Mouse (Mus musculus) spleen, adult 2 months (tissue): ENCODE measurements at regions not wholly inside any gene's neighbourhood (a gene's known extent, or its start where the extent isn't known, plus 50 kb on each side); places are given as distances from the start of the nearest gene placed in this dataset.

ENCODE experiments used
- DNase-seq, 2 experiments: peaks; one replicate each; pipeline versions ENCODE4 v3.0.0 to v3.0.0-alpha.2; 2012 to 2021; ENCODE audit warnings: low spot score in 2 of 2, low read depth in 1 of 2
- H3K27ac ChIP-seq: fragments of 200-500 bp; 2 replicates; pipeline ENCODE4 v1.5.1; 2012; ENCODE audit warnings: low read length, inconsistent platforms; ENCODE audit not compliant: insufficient read depth
- H3K27me3 ChIP-seq: fragments of 200-500 bp; 2 replicates; pipeline ENCODE4 v1.6.1; 2012; ENCODE audit warnings: mild to moderate bottlenecking, moderate library complexity, low read length, inconsistent platforms; ENCODE audit not compliant: control insufficient read depth, insufficient read depth
- H3K36me3 ChIP-seq: fragments of 200-500 bp; 2 replicates; pipeline ENCODE4 v1.6.1; 2012; ENCODE audit warnings: mild to moderate bottlenecking, low read length, inconsistent platforms; ENCODE audit not compliant: control insufficient read depth, insufficient read depth
- H3K4me1 ChIP-seq: fragments of 200-500 bp; 2 replicates; pipeline ENCODE4 v1.6.1; 2011; ENCODE audit warnings: inconsistent platforms; ENCODE audit not compliant: control insufficient read depth, insufficient read depth, insufficient read length
- H3K4me3 ChIP-seq: fragments of 200-500 bp; 2 replicates; pipeline ENCODE4 v1.5.1; 2011; ENCODE audit warnings: mild to moderate bottlenecking, inconsistent platforms; ENCODE audit not compliant: insufficient read depth, insufficient read length; ENCODE audit errors: extremely low read depth
- CTCF ChIP-seq: fragments of 200-500 bp; IDR thresholded peaks from 2 replicates; pipeline ENCODE4 v1.5.1; 2011; ENCODE audit warnings: mild to moderate bottlenecking, inconsistent platforms; ENCODE audit not compliant: insufficient read depth, insufficient read length, insufficient replicate concordance; ENCODE audit errors: extremely low read depth
- POLR2A ChIP-seq: fragments of 200-500 bp; IDR thresholded peaks from 2 replicates; pipeline ENCODE4 v1.6.1; 2011; ENCODE audit warnings: low read depth, low read length, inconsistent platforms
- WGBS: fragments of 180-500 bp; shearing (Covaris S2); methylation state at CpG from one replicate; pipeline ENCODE4 v1.1.7; 2018; 5-methylcytosine and 5-hydroxymethylcytosine counted together

DNA sequence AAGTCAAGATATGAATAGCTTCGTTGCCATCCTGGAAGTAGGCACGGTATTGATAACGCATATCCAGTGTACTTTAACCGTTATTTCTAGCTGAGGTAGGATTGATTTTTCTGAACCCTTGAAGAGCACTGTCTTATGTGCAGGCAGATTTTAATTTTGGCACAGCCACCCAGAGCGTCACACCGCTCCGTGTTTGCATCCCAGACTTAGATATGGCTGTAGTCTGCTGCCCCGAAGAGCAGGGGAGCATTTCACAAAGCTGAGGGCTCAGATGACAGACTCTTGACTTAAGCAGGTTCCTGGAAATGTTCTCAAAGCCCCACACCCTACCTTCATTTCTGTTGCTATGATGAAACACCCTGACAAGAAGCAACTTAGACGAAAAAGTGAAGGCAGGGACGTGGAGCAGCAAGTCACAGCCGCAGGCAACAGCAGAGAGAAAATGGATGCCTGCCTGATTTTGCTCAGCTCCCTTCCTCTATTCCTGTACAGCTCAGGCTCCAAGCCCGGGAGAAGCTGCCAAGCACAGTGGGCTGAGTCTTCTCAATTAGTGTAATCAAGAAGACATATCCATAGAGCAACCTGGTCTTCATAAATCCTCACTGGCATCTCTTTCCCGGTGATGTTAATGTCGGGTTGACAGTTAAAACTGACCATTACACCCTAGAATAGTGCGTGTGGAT is 164.9 kb upstream of the Cdh4 start:
- DNase-seq = no peak
- Histone ChIP-seq H3K27me3 (no peaks in the 10 kb centered on the region), H3K4me1 (no peaks in the 10 kb centered on the region; the same call in 1 of the 2 replicates), H3K36me3 (no peaks in the 10 kb centered on the region), H3K4me3 (no peak overlapping the region), H3K27ac (no peak overlapping the region)
- WGBS = 86% methylated on average over 15 of the region's 15 CpGs
- TF ChIP-seq CTCF (no peak), POLR2A (no peak)

DNA sequence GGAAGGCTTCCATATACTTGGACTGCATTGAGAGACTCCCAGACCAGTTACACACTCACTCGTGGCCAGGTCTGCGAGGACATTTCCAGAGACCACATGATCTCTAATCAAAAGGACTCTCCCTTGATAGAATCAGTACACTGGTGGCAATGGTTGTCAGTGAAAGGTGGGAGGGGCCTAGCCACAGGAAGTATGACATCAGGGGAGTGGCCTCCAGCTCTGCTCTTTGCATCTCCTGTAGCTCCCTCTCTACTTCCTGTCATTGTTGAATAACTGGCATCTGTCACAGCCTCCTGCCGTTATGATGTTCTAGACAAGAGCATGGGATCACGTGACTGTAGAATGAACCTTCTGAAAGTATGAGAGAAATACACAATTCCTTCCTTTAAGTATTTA is 164.3 kb upstream of the Cdh4 start:
- 52% methylated on average over 4 of the region's 4 CpGs for WGBS
- no peak overlapping the region for H3K27ac ChIP-seq
- TF ChIP-seq CTCF = no peak
- no peak for TF ChIP-seq POLR2A

DNA sequence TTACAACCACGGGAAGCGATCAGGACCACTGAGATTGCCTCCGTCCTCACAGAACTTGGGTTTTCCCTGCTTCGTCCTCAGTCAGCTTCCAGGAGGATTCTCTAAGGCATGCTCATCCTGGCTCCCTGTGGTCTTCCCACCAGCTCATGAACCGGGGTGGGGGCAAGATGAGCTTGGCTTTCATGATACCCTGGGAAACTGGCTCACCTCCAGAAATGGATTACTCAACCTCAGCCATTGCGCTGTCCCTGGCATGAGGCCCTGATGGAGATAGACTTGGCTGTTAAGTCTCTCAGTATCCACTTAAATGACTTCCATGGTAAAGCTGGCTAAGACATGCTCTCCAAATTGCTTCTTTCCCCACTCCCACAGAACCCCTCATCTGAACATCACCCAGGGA is 160.0 kb upstream of the Cdh4 start:
- TF ChIP-seq POLR2A = no peak
- H3K27ac ChIP-seq = no peak overlapping the region
- H3K36me3 ChIP-seq = no peaks in the 10 kb centered on the region
- DNase-seq = no peak
- 91% methylated on average over 6 of the region's 6 CpGs for WGBS
- H3K4me3 ChIP-seq = no peak overlapping the region
- H3K4me1 ChIP-seq = no peaks in the 10 kb centered on the region; the same call in 1 of the 2 replicates
- no peaks in the 10 kb centered on the region for H3K27me3 ChIP-seq

More for the DNA sequence above, 164.3 kb upstream of the Cdh4 start:
- H3K4me1 ChIP-seq = no peaks in the 10 kb centered on the region; the same call in 1 of the 2 replicates
- H3K27me3 ChIP-seq = no peaks in the 10 kb centered on the region
- no peak overlapping the region for H3K4me3 ChIP-seq
- no peaks in the 10 kb centered on the region for H3K36me3 ChIP-seq
- DNase-seq = no peak

DNA sequence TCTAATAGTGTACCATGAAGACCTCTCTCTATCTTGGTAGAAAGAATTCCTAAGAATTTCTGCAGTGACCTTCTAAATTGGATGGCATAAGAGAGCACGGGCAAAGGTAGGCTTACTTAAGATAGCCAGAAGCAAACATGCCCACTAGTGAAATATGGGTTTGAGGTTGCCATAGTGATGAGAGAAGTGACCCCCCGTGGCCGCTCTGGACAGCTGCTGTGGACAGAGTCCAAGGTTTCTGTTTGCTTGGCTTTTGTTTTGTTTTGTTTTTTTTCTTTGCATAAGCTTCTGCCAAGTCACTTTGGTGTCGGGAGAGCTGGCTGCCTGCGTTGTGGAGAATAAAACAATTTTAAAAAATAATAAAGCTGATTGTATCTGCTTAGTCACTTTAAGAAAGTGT is 151.8 kb upstream of the Cdh4 start:
- Histone ChIP-seq H3K27me3 (no peaks in the 10 kb centered on the region), H3K36me3 (no peaks in the 10 kb centered on the region), H3K4me1 (no peaks in the 10 kb centered on the region), H3K4me3 (no peak overlapping the region), H3K27ac (no peak overlapping the region)
- no peak for DNase-seq
- TF ChIP-seq POLR2A = no peak
- TF ChIP-seq CTCF = no peak
- 82% methylated on average over 5 of the region's 5 CpGs for WGBS

DNA sequence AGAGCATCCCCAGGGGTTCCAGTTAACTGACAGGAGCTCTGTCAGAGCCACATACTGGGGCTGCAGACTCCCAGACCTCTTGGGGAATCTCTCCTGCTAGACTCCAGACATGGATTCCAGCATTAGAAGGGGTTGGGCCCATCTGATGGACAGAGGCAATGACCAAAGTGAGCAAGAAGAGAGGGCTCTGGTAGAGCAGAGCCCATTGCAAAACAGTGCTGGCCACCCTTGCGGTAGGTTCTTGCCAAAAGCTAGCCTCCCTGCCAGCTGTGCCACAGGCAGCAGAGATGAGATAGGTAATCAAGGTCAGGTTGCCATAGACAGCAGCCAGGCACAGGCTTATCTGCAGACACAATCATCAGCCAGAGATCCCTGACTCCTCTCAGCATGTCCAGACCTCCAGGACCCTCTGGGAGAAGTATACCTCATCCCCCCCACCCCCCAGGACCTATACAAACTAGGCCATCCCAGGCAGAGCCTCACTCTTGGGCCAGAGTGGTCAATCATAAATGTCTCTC is 151.1 kb upstream of the Cdh4 start:
- Histone ChIP-seq H3K4me3 (no peak overlapping the region), H3K27me3 (no peaks in the 10 kb centered on the region), H3K27ac (no peak overlapping the region), H3K36me3 (no peaks in the 10 kb centered on the region), H3K4me1 (no peaks in the 10 kb centered on the region)
- TF ChIP-seq POLR2A = no peak
- TF ChIP-seq CTCF = no peak
- WGBS = 84% methylated on average over 1 of the region's 1 CpGs
- no peak for DNase-seq

DNA sequence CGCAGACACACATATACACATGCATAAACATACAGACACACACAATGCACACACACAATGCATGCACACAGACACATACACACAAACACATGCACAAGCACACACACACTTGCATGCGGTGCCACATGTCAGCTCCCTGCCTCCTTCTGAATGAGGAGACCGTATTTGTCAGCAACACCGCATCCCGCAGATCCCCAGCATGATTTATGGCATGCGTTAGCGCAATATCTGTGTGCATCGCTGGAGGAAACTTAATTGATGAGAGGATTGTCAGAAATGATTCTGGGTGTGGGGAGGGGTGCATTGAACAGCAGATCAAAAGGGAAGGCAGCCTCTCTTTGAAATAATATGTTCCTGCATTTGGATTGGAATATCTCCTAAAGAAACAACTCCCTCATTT is 150.3 kb upstream of the Cdh4 start:
- H3K36me3 ChIP-seq = no peaks in the 10 kb centered on the region
- DNase-seq = no peak
- no peaks in the 10 kb centered on the region for H3K4me1 ChIP-seq
- WGBS = 89% methylated on average over 8 of the region's 8 CpGs
- no peak overlapping the region for H3K27ac ChIP-seq
- H3K4me3 ChIP-seq = no peak overlapping the region
- no peak for TF ChIP-seq POLR2A
- TF ChIP-seq CTCF = no peak
- no peaks in the 10 kb centered on the region for H3K27me3 ChIP-seq

DNA sequence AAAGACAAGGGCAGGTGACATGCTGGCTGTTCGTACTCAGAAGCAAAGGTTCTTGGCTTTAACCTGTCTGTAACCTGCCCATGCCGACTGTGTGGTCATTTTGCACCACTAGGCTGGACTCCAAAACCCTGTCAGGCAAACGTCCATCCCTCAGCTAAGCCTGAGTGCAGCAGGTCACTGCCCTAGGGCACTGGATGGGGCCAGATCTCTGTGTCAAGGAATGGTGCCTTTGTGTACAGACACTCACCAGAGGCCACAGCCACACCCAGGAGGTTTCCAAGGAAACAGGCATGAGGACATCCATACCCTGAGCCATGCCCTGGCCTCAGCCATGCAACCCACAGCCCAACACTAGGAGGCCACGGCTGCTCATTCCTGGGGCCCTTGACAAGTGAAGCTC is 149.7 kb upstream of the Cdh4 start:
- Histone ChIP-seq H3K36me3 (no peaks in the 10 kb centered on the region), H3K4me1 (no peaks in the 10 kb centered on the region), H3K27ac (no peak overlapping the region), H3K4me3 (no peak overlapping the region), H3K27me3 (no peaks in the 10 kb centered on the region)
- WGBS = 70% methylated on average over 4 of the region's 4 CpGs
- no peak for DNase-seq
- TF ChIP-seq POLR2A (no peak), CTCF (no peak)
